Mouse (Mus musculus): ENCODE measurements at regions not wholly inside any gene's neighbourhood (a gene's known extent, or its start where the extent isn't known, plus 50 kb on each side); places are given as distances from the start of the nearest gene placed in this dataset.
A peak's percentile ranks its signal among the peaks of the same experiment; 100 is the strongest.

DNA sequence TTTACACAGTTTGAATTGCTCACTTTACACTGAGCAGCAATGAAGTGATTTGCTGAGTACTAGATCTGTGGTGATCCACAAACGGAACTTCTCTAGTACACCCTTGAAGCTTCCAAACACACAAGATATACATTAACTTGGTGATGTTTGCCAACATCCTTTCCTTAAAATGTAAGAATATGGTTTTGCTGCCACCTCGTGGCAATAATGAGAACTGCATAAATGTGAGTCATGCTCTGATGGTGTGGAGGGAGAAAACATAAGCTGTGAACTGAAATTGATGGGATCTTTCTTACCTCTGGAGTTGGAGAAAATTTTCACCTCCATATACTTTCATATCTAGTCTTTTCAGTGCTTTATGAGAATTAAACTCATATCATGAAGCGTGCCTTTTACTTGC, 51.6 kb downstream of the Bex3 start:
- DNase-seq: peak in 1 of 2 experiments; percentile 11

DNA sequence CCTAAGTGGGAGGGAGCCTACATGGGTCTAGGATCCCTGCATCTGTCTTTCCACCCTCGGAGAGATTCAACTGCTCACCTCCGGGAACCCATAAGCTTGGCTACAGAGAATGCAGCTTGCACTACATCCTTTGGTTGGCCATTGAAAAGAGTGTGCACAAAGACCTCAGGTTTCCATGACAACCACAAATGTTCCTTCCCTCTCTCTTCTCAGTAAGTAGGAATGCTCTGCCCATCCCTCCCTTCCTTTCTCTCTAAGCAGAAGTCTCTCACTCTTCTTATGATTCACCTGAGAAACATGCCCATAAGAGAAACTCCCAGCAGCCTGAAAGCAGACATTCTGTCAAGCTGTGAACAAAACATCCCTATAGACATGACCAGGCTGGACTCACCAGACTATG, 95.8 kb downstream of the Bex3 start:
- DNase-seq: no peak

Measured in thymus, postnatal 36 days (tissue).